In genomic region chr1:151783403-151783802, GRCm38 (mm10) we compare ENCODE assay signal across 16 mouse cellular contexts.
"Had no signal": no experiment of that assay in that cellular context is flagged by ENCODE, and none has a peak within 500 bp of the region (broad histone marks: within the 10 kb centered on the region; RNA-seq: fewer than 3 reads in every experiment).

No protein-coding gene starts in this region.

- H3K27me3 ChIP-seq: neural tube, embryonic 13.5 days; neural tube, embryonic 15.5 days; stomach, embryonic 15.5 days had no signal

- H3K27ac ChIP-seq: neural tube, embryonic 13.5 days; neural tube, embryonic 15.5 days; stomach, embryonic 15.5 days; stomach, postnatal 0 days had no signal

- DNase-seq: retina, postnatal 1 day; right cerebral cortex, adult 18-20 months; right cerebral cortex, postnatal 14 days; right cerebral cortex, postnatal 25 days; right cerebral cortex, postnatal 4 days; spleen, adult 18-20 months; thymus, adult 18-20 months; thymus, adult 2 months; thymus, postnatal 14 days; thymus, postnatal 25 days; thymus, postnatal 36 days; thymus, postnatal 4 days had no signal

- H3K4me1 ChIP-seq: neural tube, embryonic 13.5 days; neural tube, embryonic 15.5 days; stomach, embryonic 15.5 days had no signal

- H3K9me3 ChIP-seq: neural tube, embryonic 13.5 days; neural tube, embryonic 15.5 days; stomach, embryonic 15.5 days had no signal

- H3K4me3 ChIP-seq: neural tube, embryonic 13.5 days; neural tube, embryonic 15.5 days; stomach, embryonic 15.5 days had no signal

- H3K9ac ChIP-seq: neural tube, embryonic 13.5 days; neural tube, embryonic 15.5 days; stomach, embryonic 15.5 days had no signal

- H3K4me2 ChIP-seq: neural tube, embryonic 13.5 days; neural tube, embryonic 15.5 days; stomach, embryonic 15.5 days had no signal

- H3K36me3 ChIP-seq: stomach, embryonic 15.5 days had no signal
